Mouse (Mus musculus) heart, adult 2 months (tissue): ENCODE data around the gene Lpo. TPM values are rescaled to one million over a fixed set of nuclear protein-coding genes. Genes with fewer than 3 reads are reported as not detected.

Experiments used
- DNase-seq, 2 experiments: peaks; one replicate each; pipeline ENCODE4 v3.0.0; 2021
- H3K27ac ChIP-seq: fragments of 200-600 bp; 2 replicates; pipeline ENCODE4 v1.8.1; 2022
- H3K27me3 ChIP-seq: fragments of 200-500 bp; 2 replicates; pipeline ENCODE4 v1.6.1; 2012; ENCODE audit warnings: mild to moderate bottlenecking, low read length, inconsistent platforms, mixed read lengths; ENCODE audit not compliant: control insufficient read depth, insufficient read depth
- H3K36me3 ChIP-seq: fragments of 200-500 bp; 2 replicates; pipeline ENCODE4 v1.6.1; 2012; ENCODE audit warnings: low read length, inconsistent platforms; ENCODE audit not compliant: control insufficient read depth, insufficient read depth
- H3K4me1 ChIP-seq: fragments of 200-500 bp; 2 replicates; pipeline ENCODE4 v1.6.1; 2011; ENCODE audit warnings: low read length; ENCODE audit not compliant: control insufficient read depth, insufficient read depth
- H3K4me3 ChIP-seq: fragments of 200-600 bp; 2 replicates; pipeline ENCODE4 v1.8.1; 2022
- H3K79me2 ChIP-seq: fragments of 200-500 bp; replicated peaks from 2 replicates; pipeline ENCODE4 v1.6.1; 2012; ENCODE audit warnings: mild to moderate bottlenecking, inconsistent platforms, low read length, moderate library complexity, mixed read lengths; ENCODE audit not compliant: control insufficient read depth, insufficient read depth
- H3K9ac ChIP-seq: fragments of 200-500 bp; 2 replicates; pipeline ENCODE4 v1.6.1; 2012; ENCODE audit warnings: low read depth, mild to moderate bottlenecking, control low read depth, inconsistent platforms, low read length, mixed read lengths
- CTCF ChIP-seq: fragments of 200-600 bp; IDR thresholded peaks from 2 replicates; pipeline ENCODE4 v1.8.1; 2022; ENCODE audit warnings: antibody characterized with exemption, mild to moderate bottlenecking, moderate library complexity
- EP300 ChIP-seq: fragments of 200-500 bp; IDR thresholded peaks from 2 replicates; pipeline ENCODE4 v1.6.1; 2011; ENCODE audit warnings: low read depth, low read length, control low read depth; ENCODE audit not compliant: insufficient read depth
- POLR2A ChIP-seq: fragments of 200-500 bp; IDR thresholded peaks from 2 replicates; pipeline ENCODE4 v1.6.1; 2011; ENCODE audit warnings: mild to moderate bottlenecking, low read depth, low read length, control low read depth; ENCODE audit not compliant: insufficient read depth
- WGBS: fragments of 180-500 bp; shearing (Covaris S2); methylation state at CpG from one replicate; pipeline ENCODE4 v1.1.7; 2018; 5-methylcytosine and 5-hydroxymethylcytosine counted together
- intact Hi-C: fragments of 180-260 bp; cut with DNase I; formaldehyde crosslinking; loops from one replicate; pipeline ENCODE4 v1.15.1; 2025
- polyA plus RNA-seq: library from polyadenylated mRNA; depleted of rRNA; stranded (reverse); fragments of >200 nt; gene quantifications from 2 replicates; pipeline ENCODE4 v1.2.3, GENCODE M21; 2012
- total RNA-seq, 2 experiments: library from RNA; stranded (reverse); gene quantifications; 2 replicates each; pipeline ENCODE4 v1.2.3; 2021

Lpo gene
- total and polyA plus RNA-seq, 3 experiments: 0.04 TPM; not detected in 2

DNA sequence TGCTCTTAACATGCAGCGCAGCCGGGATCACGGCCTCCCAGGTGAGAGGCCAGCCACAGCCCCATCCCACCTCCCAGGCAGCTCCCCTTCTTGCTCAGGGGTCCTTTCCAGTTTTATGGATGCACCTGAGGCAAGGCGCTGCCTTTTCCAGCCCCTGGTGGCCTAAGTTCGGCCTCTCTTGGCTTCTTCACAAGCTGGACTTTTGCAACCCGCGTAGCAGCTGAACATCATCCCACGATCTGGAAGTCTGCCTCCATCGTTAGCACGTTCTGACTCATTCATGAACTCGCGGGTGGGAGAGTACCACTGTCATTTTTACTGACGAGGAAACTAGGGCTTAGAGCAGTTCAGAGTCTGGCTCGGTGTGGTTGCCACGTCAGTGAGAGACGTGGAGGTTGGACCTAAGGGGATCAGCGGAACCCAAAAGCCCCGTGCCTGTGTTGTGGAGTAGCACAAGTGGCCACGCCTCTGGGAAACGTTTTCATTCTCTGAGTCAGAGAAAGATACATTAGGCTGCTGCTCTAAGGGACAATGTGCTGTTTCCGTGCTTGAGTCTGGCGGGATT, 26.3 kb downstream of the Lpo start:
- intact Hi-C loops: no loop called here
- DNase-seq: peak; percentile 20 to 27
- H3K79me2 ChIP-seq: no peaks in the 10 kb centered on the region

DNA sequence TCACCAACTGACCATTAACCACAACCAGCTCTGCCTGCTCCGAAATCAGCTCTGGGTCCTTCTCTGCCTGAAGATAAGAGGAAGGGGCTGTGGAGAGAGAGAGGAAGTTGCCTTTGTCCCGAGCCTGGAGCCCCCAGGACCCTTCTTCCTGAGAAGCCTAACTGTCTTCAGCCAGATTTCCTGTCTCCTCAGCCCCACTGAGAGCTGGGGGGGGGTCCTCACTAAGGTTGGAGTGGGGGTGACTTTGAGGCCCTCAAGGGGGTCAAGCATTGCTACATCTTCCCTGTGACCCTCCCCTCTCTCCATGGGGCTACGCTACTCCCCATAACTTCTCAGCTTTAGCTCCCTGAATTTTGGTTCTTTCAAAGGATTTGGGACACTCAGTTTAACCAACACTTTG, 34.6 kb downstream of the Lpo start, which contains the start of gene Mpo:
Mpo (plus strand) TSS at position 122 of the 400 bp plus-strand sequence.
- no peaks in the 10 kb centered on the region for H3K27me3 ChIP-seq
- H3K9ac ChIP-seq: no peak within 1 kb of the TSS
- TF ChIP-seq CTCF: no peak
- TF ChIP-seq EP300: no peak
- TF ChIP-seq POLR2A: no peak
- H3K79me2 ChIP-seq: no peaks in the 10 kb centered on the region
- no peak within 1 kb of the TSS for H3K27ac ChIP-seq
- no peak within 1 kb of the TSS for H3K4me3 ChIP-seq
- WGBS: 36% methylated on average over 3 of the region's 3 CpGs
- H3K36me3 ChIP-seq: no peaks in the 10 kb centered on the region
- no peak for DNase-seq
- H3K4me1 ChIP-seq: no peaks in the 10 kb centered on the region
- intact Hi-C loops: no loop called here

More for the DNA sequence above, 26.3 kb downstream of the Lpo start:
- Histone ChIP-seq H3K27ac (no peak overlapping the region), H3K4me3 (no peak overlapping the region), H3K4me1 (no peaks in the 10 kb centered on the region), H3K27me3 (no peaks in the 10 kb centered on the region), H3K36me3 (no peaks in the 10 kb centered on the region), H3K9ac (no peak overlapping the region)
- 67% methylated on average over 22 of the region's 22 CpGs for WGBS
- TF ChIP-seq CTCF: no peak
- TF ChIP-seq EP300: no peak
- no peak for TF ChIP-seq POLR2A

DNA sequence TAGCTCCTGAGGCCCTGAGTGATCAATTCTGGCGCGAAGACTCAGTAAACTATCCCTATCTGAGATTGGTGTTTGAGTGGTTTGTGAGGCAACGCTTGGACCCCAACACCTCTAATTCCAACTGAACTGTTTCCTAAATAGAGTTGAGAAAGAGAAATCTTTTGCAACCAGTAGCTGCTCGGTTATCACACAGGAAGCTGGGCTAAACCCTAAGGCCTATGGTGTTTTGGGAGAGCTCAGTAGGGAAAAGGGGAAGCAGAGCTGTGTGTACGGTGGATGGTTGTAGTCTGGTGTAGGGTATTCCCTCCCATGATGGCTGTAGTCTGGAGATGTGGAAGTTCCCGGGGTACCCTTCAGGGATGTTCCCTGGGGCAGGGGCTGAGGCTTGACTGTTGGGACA, 38.0 kb downstream of the Lpo start:
- no peak overlapping the region for H3K9ac ChIP-seq
- no peak overlapping the region for H3K4me3 ChIP-seq
- intact Hi-C loops: no loop called here
- no peak overlapping the region for H3K27ac ChIP-seq
- H3K79me2 ChIP-seq: no peaks in the 10 kb centered on the region
- no peaks in the 10 kb centered on the region for H3K36me3 ChIP-seq
- no peaks in the 10 kb centered on the region for H3K27me3 ChIP-seq
- DNase-seq: no peak
- TF ChIP-seq EP300 (no peak), POLR2A (no peak), CTCF (no peak)
- WGBS: 73% methylated on average over 6 of the region's 6 CpGs
- H3K4me1 ChIP-seq: no peaks in the 10 kb centered on the region

DNA sequence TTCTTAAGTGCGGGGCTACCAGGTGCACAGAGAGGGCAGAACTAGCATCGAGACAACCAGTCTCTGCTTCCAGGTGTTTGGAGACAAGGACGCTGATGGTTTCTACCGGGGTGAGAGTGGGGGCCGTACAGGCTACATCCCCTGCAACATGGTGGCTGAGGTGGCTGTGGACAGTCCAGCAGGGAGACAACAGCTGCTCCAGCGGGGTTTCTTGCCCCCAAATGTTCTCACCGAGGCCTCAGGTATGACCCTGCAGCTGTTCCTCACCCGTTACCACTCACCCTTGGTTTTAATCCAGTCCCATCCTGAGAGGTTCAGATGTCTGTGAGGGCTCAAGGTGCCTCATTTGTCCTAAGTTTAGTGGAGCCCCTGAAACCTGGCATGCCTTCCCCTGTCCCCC, 48.0 kb downstream of the Lpo start:
- intact Hi-C loops: no loop called here
- 73% methylated on average over 8 of the region's 8 CpGs for WGBS
- Histone ChIP-seq H3K9ac (no peak overlapping the region), H3K79me2 (no peaks in the 10 kb centered on the region), H3K36me3 (no peaks in the 10 kb centered on the region), H3K27me3 (peaks cover 1% of the 10 kb centered on the region; the same call in 1 of the 2 replicates), H3K27ac (no peak overlapping the region), H3K4me3 (no peak overlapping the region), H3K4me1 (no peaks in the 10 kb centered on the region)
- TF ChIP-seq EP300 (no peak), CTCF (no peak), POLR2A (no peak)
- DNase-seq: no peak

DNA sequence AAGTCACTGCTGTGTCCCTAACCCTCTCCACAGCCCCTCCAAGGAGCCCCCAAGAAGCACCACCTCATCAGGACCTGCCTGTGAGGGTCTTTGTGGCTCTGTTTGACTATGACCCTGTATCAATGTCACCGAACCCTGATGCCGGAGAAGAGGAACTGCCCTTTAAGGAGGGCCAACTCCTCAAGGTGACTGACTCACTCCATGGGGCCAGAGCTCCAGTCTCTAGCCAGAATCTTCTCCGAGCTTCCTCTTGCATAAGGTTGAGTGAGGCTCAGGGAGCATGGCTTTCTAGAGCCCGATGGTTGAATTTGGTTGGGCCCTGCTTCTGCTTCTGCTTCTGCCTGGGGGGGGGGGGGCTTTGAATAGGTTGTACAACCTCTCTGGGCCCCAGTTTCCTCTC, 48.7 kb downstream of the Lpo start:
- DNase-seq: no peak
- Histone ChIP-seq H3K27ac (no peak overlapping the region), H3K27me3 (peaks cover 1% of the 10 kb centered on the region; the same call in 1 of the 2 replicates), H3K36me3 (no peaks in the 10 kb centered on the region), H3K4me1 (no peaks in the 10 kb centered on the region), H3K4me3 (no peak overlapping the region), H3K79me2 (no peaks in the 10 kb centered on the region), H3K9ac (no peak overlapping the region)
- 77% methylated on average over 4 of the region's 4 CpGs for WGBS
- intact Hi-C loops: no loop called here
- no peak for TF ChIP-seq EP300

DNA sequence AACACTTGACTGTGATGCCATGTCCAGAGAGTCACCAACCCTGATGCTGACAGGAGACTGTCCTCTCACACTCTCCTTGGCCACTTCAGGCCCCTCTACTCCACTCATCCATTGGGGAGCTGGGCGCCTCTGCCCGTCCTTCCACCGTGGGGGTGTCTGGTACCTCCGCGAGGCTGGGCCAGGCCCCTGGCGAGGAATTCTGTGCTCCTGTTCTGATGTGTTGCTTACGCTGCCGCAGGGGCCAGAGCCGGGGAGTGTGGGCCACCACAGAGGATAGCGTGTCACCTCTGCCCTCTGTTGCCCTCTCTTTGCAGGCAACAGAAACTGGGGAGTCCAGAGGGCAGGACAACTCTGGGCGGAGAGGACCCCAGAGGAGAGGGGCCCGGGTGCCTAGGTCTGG, 49.2 kb downstream of the Lpo start:
- intact Hi-C loops: no loop called here
- 38% methylated on average over 12 of the region's 12 CpGs for WGBS
- Histone ChIP-seq H3K4me3 (no peak overlapping the region), H3K9ac (no peak overlapping the region), H3K79me2 (no peaks in the 10 kb centered on the region), H3K4me1 (no peaks in the 10 kb centered on the region), H3K36me3 (no peaks in the 10 kb centered on the region), H3K27me3 (peaks cover 1% of the 10 kb centered on the region; the same call in 1 of the 2 replicates), H3K27ac (no peak overlapping the region)
- no peak for TF ChIP-seq POLR2A
- TF ChIP-seq CTCF: no peak
- TF ChIP-seq EP300: no peak
- DNase-seq: no peak
